Mouse (Mus musculus) neural tube, embryonic 15.5 days (tissue): ENCODE results near the gene Neurod1. TPM values are rescaled to one million over a fixed set of nuclear protein-coding genes. Genes with fewer than 3 reads are reported as not detected.

ENCODE experiments used
- ATAC-seq: fragments of 200-750 bp; cut with Nextera tagmentation; 2 replicates; pipeline ENCODE4 v1.8.0; 2017; ENCODE audit warnings: mild to moderate bottlenecking, moderate TSS enrichment, moderate library complexity; ENCODE audit not compliant: low FRiP score
- H3K27ac ChIP-seq: fragments of 300-500 bp; sonication (generic); replicated peaks from 2 replicates; pipeline ENCODE4 v1.5.1; 2015; ENCODE audit warnings: mild to moderate bottlenecking, inconsistent platforms
- H3K27me3 ChIP-seq: fragments of 300-500 bp; sonication (generic); replicated peaks from 2 replicates; pipeline ENCODE4 v1.6.1; 2015; ENCODE audit warnings: inconsistent platforms
- H3K36me3 ChIP-seq: fragments of 300-500 bp; sonication (generic); 2 replicates; pipeline ENCODE4 v1.6.1; 2015; ENCODE audit warnings: inconsistent platforms
- H3K4me1 ChIP-seq: fragments of 300-500 bp; sonication (generic); 2 replicates; pipeline ENCODE4 v1.6.1; 2015; ENCODE audit warnings: inconsistent platforms
- H3K4me2 ChIP-seq: fragments of 300-500 bp; sonication (generic); 2 replicates; pipeline ENCODE4 v1.6.1; 2015; ENCODE audit warnings: inconsistent platforms, mild to moderate bottlenecking, moderate library complexity
- H3K4me3 ChIP-seq: fragments of 300-500 bp; sonication (generic); replicated peaks from 2 replicates; pipeline ENCODE4 v1.5.1; 2015; ENCODE audit warnings: mild to moderate bottlenecking, inconsistent platforms
- H3K9ac ChIP-seq: fragments of 300-500 bp; sonication (generic); replicated peaks from 2 replicates; pipeline ENCODE4 v1.6.1; 2015; ENCODE audit warnings: mild to moderate bottlenecking, inconsistent platforms
- H3K9me3 ChIP-seq: fragments of 300-500 bp; sonication (generic); replicated peaks from 2 replicates; pipeline ENCODE4 v1.6.1; 2016; ENCODE audit warnings: inconsistent platforms
- WGBS: fragments of 180-500 bp; shearing (Covaris S2); methylation state at CpG from one replicate; pipeline ENCODE4 v1.1.7; 2015; ENCODE audit warnings: mixed read lengths; 5-methylcytosine and 5-hydroxymethylcytosine counted together
- polyA plus RNA-seq: library from polyadenylated mRNA; unstranded; fragments of >200 nt; fragmentation: Nextera tagmentation; extraction: Ambion mirVana; gene quantifications from 2 replicates; pipeline ENCODE4 v1.2.1, GENCODE M21; 2015

Gene Neurod1
- polyA plus RNA-seq, 1 experiment from 2014 or later, result 16.9 TPM

- peaks cover 54% of the 10 kb centered on the region for H3K27me3 ChIP-seq
- ATAC-seq, result no peak
- WGBS, result 2% methylated on average over 10 of the region's 10 CpGs
- peaks cover 47% of the 10 kb centered on the region for H3K4me1 ChIP-seq
- H3K27ac ChIP-seq, result 0 out of 2 replicates have a peak overlapping the region, but pooled peaks have one; percentile 48
- no peaks in the 10 kb centered on the region for H3K36me3 ChIP-seq
- peak overlapping the region; percentile 43 for H3K4me3 ChIP-seq
- peak overlapping the region; percentile 75 for H3K4me2 ChIP-seq
- peak overlapping the region; percentile 21; the same call in 1 of the 2 replicates for H3K9ac ChIP-seq
- no peaks in the 10 kb centered on the region for H3K9me3 ChIP-seq
These were observed 905 bp downstream of the Neurod1 start for GRCm38 (mm10) chr2:79455646-79456045.

GRCm38 (mm10) chr2:79454786-79455446 is 1.6 kb downstream of the Neurod1 start:
- peak overlapping the region; percentile 75 for H3K4me2 ChIP-seq
- peak overlapping the region; percentile 50; the same call in 1 of the 2 replicates for H3K27ac ChIP-seq
- peaks cover 43% of the 10 kb centered on the region for H3K4me1 ChIP-seq
- H3K36me3 ChIP-seq, result no peaks in the 10 kb centered on the region
- WGBS, result 10% methylated on average over 15 of the region's 15 CpGs
- no peak for ATAC-seq
- H3K9ac ChIP-seq, result peak overlapping the region; percentile 42
- H3K9me3 ChIP-seq, result no peaks in the 10 kb centered on the region
- peaks cover 46% of the 10 kb centered on the region for H3K27me3 ChIP-seq
- peak overlapping the region; percentile 43 for H3K4me3 ChIP-seq

- peaks cover 36% of the 10 kb centered on the region for H3K4me1 ChIP-seq
- peak; percentile 55 for ATAC-seq
- H3K4me3 ChIP-seq, result peak overlapping the region; percentile 43
- 2% methylated on average over 55 of the region's 55 CpGs for WGBS
- H3K36me3 ChIP-seq, result no peaks in the 10 kb centered on the region
- H3K4me2 ChIP-seq, result peak overlapping the region; percentile 75
- peak overlapping the region; percentile 42 for H3K9ac ChIP-seq
- H3K27ac ChIP-seq, result peak overlapping the region; percentile 50; the same call in 1 of the 2 replicates
- no peaks in the 10 kb centered on the region for H3K9me3 ChIP-seq
- peaks cover 39% of the 10 kb centered on the region for H3K27me3 ChIP-seq
These were observed 2.4 kb downstream of the Neurod1 start for GRCm38 (mm10) chr2:79453901-79454781.

GRCm38 (mm10) chr2:79451438-79451837 is 5.1 kb downstream of the Neurod1 start:
- no peak overlapping the region for H3K4me2 ChIP-seq
- no peaks in the 10 kb centered on the region for H3K36me3 ChIP-seq
- peaks cover 21% of the 10 kb centered on the region for H3K4me1 ChIP-seq
- H3K27ac ChIP-seq, result no peak overlapping the region
- no peak overlapping the region for H3K9ac ChIP-seq
- H3K27me3 ChIP-seq, result peaks cover 21% of the 10 kb centered on the region
- no peak overlapping the region for H3K4me3 ChIP-seq
- no peak for ATAC-seq
- 47% methylated on average over 5 of the region's 5 CpGs for WGBS
- H3K9me3 ChIP-seq, result no peaks in the 10 kb centered on the region

GRCm38 (mm10) chr2:79450684-79451394 is 5.7 kb downstream of the Neurod1 start:
- H3K27me3 ChIP-seq, result peaks cover 15% of the 10 kb centered on the region
- H3K27ac ChIP-seq, result no peak overlapping the region
- peaks cover 16% of the 10 kb centered on the region for H3K4me1 ChIP-seq
- no peaks in the 10 kb centered on the region for H3K9me3 ChIP-seq
- 52% methylated on average over 4 of the region's 4 CpGs for WGBS
- ATAC-seq, result no peak
- H3K36me3 ChIP-seq, result no peaks in the 10 kb centered on the region
- no peak overlapping the region for H3K9ac ChIP-seq
- H3K4me3 ChIP-seq, result no peak overlapping the region
- no peak overlapping the region for H3K4me2 ChIP-seq

DNA sequence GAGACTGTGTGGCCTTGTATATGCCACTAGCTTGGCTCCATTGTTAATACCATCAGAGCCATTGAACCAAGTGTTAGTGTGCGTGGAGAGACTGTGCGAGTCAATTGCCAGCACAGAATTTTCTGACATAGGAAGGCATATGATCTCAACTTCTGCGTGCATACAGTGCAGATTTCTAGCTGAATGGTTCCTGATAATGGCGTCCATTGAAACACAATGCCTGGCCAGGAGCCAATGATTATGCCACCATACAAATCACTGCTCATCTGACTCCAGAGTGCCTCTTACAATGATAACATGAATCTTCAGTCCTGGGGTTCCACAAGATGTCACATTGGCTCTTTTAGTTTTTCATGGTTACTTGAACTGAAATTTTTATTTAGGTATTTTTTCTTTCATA is 7.2 kb downstream of the Neurod1 start:
- no peaks in the 10 kb centered on the region for H3K36me3 ChIP-seq
- H3K9ac ChIP-seq, result no peak overlapping the region
- H3K9me3 ChIP-seq, result no peaks in the 10 kb centered on the region
- no peak overlapping the region for H3K4me3 ChIP-seq
- no peak overlapping the region for H3K27ac ChIP-seq
- no peak overlapping the region for H3K4me2 ChIP-seq
- ATAC-seq, result no peak
- H3K4me1 ChIP-seq, result peaks cover 6% of the 10 kb centered on the region
- 44% methylated on average over 4 of the region's 4 CpGs for WGBS
- 0 out of 2 replicates have a peak, but pooled peaks cover 1% of the 10 kb centered on the region for H3K27me3 ChIP-seq

DNA sequence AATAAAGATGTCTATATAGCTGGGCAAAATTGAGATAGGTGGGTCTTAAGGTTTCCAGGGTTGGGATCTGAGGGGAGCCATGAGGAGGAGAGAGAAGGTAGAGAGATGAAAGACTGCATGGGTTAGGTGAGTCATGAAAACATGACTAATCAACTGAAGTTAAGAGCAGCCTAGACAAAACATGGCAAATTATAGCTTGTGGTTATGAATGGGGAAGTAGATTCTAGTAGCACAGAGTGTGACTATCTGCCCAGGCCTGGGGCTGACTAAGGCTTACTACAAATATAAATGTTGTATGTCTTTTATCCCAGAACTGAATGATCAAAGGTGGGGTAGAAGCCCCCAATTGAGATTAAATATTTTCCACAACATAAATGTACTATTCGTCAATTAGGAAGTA is 9.4 kb downstream of the Neurod1 start:
- Histone ChIP-seq H3K9ac (no peak overlapping the region), H3K36me3 (no peaks in the 10 kb centered on the region), H3K27ac (no peak overlapping the region), H3K27me3 (no peaks in the 10 kb centered on the region), H3K4me3 (no peak overlapping the region), H3K4me1 (no peaks in the 10 kb centered on the region), H3K9me3 (no peaks in the 10 kb centered on the region), H3K4me2 (no peak overlapping the region)
- WGBS, result 88% methylated on average over 1 of the region's 1 CpGs
- no peak for ATAC-seq

GRCm38 (mm10) chr2:79443861-79444620 is 12.5 kb downstream of the Neurod1 start:
- no peaks in the 10 kb centered on the region for H3K9me3 ChIP-seq
- no peak overlapping the region for H3K9ac ChIP-seq
- no peaks in the 10 kb centered on the region for H3K4me1 ChIP-seq
- 87% methylated on average over 3 of the region's 3 CpGs for WGBS
- no peak overlapping the region for H3K27ac ChIP-seq
- H3K36me3 ChIP-seq, result no peaks in the 10 kb centered on the region
- ATAC-seq, result no peak
- H3K4me3 ChIP-seq, result no peak overlapping the region
- no peak overlapping the region for H3K4me2 ChIP-seq
- H3K27me3 ChIP-seq, result no peaks in the 10 kb centered on the region

GRCm38 (mm10) chr2:79443401-79443800 is 13.2 kb downstream of the Neurod1 start:
- Histone ChIP-seq H3K27ac (no peak overlapping the region), H3K36me3 (no peaks in the 10 kb centered on the region), H3K4me3 (no peak overlapping the region), H3K4me1 (no peaks in the 10 kb centered on the region), H3K27me3 (no peaks in the 10 kb centered on the region), H3K4me2 (no peak overlapping the region), H3K9ac (no peak overlapping the region), H3K9me3 (no peaks in the 10 kb centered on the region)
- ATAC-seq, result no peak
- WGBS, result 98% methylated on average over 2 of the region's 2 CpGs

- no peaks in the 10 kb centered on the region for H3K9me3 ChIP-seq
- no peak overlapping the region for H3K9ac ChIP-seq
- ATAC-seq, result no peak
- H3K4me3 ChIP-seq, result no peak overlapping the region
- H3K4me1 ChIP-seq, result no peaks in the 10 kb centered on the region
- no peaks in the 10 kb centered on the region for H3K27me3 ChIP-seq
- H3K27ac ChIP-seq, result no peak overlapping the region
- no peaks in the 10 kb centered on the region for H3K36me3 ChIP-seq
- WGBS, result 83% methylated on average over 6 of the region's 6 CpGs
- H3K4me2 ChIP-seq, result no peak overlapping the region
These were observed 13.6 kb downstream of the Neurod1 start for GRCm38 (mm10) chr2:79442906-79443305.

- no peak overlapping the region for H3K9ac ChIP-seq
- ATAC-seq, result no peak
- H3K27me3 ChIP-seq, result no peaks in the 10 kb centered on the region
- WGBS, result 100% methylated on average over 2 of the region's 2 CpGs
- no peaks in the 10 kb centered on the region for H3K4me1 ChIP-seq
- no peak overlapping the region for H3K4me2 ChIP-seq
- H3K9me3 ChIP-seq, result no peaks in the 10 kb centered on the region
- H3K4me3 ChIP-seq, result no peak overlapping the region
- no peak overlapping the region for H3K27ac ChIP-seq
- no peaks in the 10 kb centered on the region for H3K36me3 ChIP-seq
These were observed 14.3 kb downstream of the Neurod1 start for GRCm38 (mm10) chr2:79442227-79442626.
